Mouse (Mus musculus) forebrain, postnatal 0 days (tissue): ENCODE results near the gene Kdm4c. TPM values are rescaled to one million over a fixed set of nuclear protein-coding genes. Genes with fewer than 3 reads are reported as not detected.

ENCODE experiments used
- ATAC-seq: fragments of 200-750 bp; cut with Nextera tagmentation; 2 replicates; pipeline ENCODE4 v1.8.0; 2017; ENCODE audit warnings: mild to moderate bottlenecking, moderate library complexity
- DNase-seq: peaks from one replicate; pipeline ENCODE4 v3.0.0-alpha.2; 2015
- H3K27ac ChIP-seq: fragments of 300-500 bp; sonication (generic); 2 replicates; pipeline ENCODE4 v1.5.1; 2014; ENCODE audit warnings: low read depth, mild to moderate bottlenecking, antibody characterized with exemption, low read length, moderate library complexity, mixed read lengths
- H3K27me3 ChIP-seq: fragments of 300-500 bp; sonication (generic); 2 replicates; pipeline ENCODE4 v1.6.1; 2014; ENCODE audit warnings: mild to moderate bottlenecking, low read length, mixed read lengths; ENCODE audit not compliant: insufficient read depth
- H3K36me3 ChIP-seq: fragments of 300-500 bp; sonication (generic); 2 replicates; pipeline ENCODE4 v1.6.1; 2014; ENCODE audit warnings: mild to moderate bottlenecking, moderate library complexity; ENCODE audit not compliant: insufficient read depth
- H3K4me1 ChIP-seq: fragments of 300-500 bp; sonication (generic); 2 replicates; pipeline ENCODE4 v1.6.1; 2014; ENCODE audit warnings: antibody characterized with exemption; ENCODE audit not compliant: insufficient read depth
- H3K4me2 ChIP-seq: fragments of 300-500 bp; sonication (generic); 2 replicates; pipeline ENCODE4 v1.6.1; 2014; ENCODE audit warnings: low read depth, mild to moderate bottlenecking, moderate library complexity
- H3K4me3 ChIP-seq: fragments of 300-500 bp; sonication (generic); 2 replicates; pipeline ENCODE4 v1.5.1; 2014; ENCODE audit warnings: low read depth, low read length, mixed read lengths
- H3K9ac ChIP-seq: fragments of 300-500 bp; sonication (generic); 2 replicates; pipeline ENCODE4 v1.6.1; 2014; ENCODE audit warnings: mild to moderate bottlenecking
- H3K9me3 ChIP-seq: fragments of 300-500 bp; sonication (generic); 2 replicates; pipeline ENCODE4 v1.6.1; 2016; ENCODE audit warnings: low read length
- CTCF ChIP-seq: sonication (generic); IDR thresholded peaks from 2 replicates; pipeline ENCODE4 v1.5.1; 2016; ENCODE audit warnings: antibody characterized with exemption, control low read depth, low read depth
- WGBS: fragments of 180-500 bp; shearing (Covaris S2); extraction: QIAGEN DNeasy Blood & Tissue Kit; methylation state at CpG from one replicate; pipeline ENCODE4 v1.1.7; 2014; 5-methylcytosine and 5-hydroxymethylcytosine counted together
- polyA plus RNA-seq: library from polyadenylated mRNA; unstranded; fragments of >200 nt; fragmentation: Nextera tagmentation; extraction: Ambion mirVana; gene quantifications from 2 replicates; pipeline ENCODE4 v1.2.1, GENCODE M21; 2015
- total RNA-seq: library from RNA; depleted of rRNA; stranded (reverse); fragments of >200 nt; gene quantifications from 2 replicates; pipeline ENCODE4 v1.2.3, GENCODE M21; 2014

The Kdm4c gene
- total and polyA plus RNA-seq, 2 experiments from 2014 or later: 8.2 to 22.2 TPM

DNA sequence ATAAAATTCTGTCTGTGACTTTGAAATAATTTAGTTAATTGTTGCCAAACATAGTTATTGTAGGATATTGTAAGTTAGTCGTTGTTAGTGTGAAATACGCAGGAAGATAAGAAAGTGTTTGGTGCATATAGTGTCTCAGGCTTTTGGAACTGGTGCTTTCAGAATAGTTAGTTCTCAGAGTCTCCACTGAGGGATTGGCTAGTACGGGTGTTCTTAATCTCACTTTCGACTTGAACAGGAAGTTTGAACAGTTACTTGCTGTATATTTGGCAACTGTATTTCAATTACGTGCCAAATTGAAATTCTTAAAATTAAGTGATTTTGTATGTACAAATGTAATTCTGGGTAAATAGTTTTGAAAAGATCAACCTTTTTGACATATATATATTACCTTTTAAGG, 68.8 kb downstream of the Kdm4c start:
- Histone ChIP-seq H3K4me1 (no peaks in the 10 kb centered on the region), H3K9ac (no peak overlapping the region), H3K4me3 (no peak overlapping the region), H3K27ac (no peak overlapping the region), H3K9me3 (no peaks in the 10 kb centered on the region), H3K4me2 (no peak overlapping the region), H3K36me3 (0 out of 2 replicates have a peak, but pooled peaks cover 6% of the 10 kb centered on the region), H3K27me3 (no peaks in the 10 kb centered on the region)
- no peak for ATAC-seq
- WGBS: 90% methylated on average over 5 of the region's 5 CpGs
- no peak for TF ChIP-seq CTCF
- no peak for DNase-seq

DNA sequence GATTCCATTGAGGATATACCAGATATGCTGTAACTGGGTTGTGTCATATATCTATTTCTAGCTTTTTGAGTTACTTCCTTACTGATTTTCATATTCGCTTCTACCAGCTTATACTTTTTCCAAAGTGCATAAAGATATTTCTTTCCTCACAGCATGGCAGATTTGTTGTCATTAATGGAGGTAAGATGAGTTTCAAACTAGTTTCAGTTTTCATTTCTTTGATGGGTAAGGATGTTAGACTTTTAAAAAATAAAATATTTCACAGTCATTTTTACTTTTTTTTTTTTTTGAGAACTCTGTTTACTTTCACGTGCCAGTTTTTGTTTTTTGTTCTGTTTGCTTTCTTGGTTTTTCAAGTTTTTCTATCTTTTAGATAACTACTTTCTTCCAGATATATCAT, 70.6 kb downstream of the Kdm4c start:
- Histone ChIP-seq H3K9ac (no peak overlapping the region), H3K27me3 (no peaks in the 10 kb centered on the region), H3K9me3 (no peaks in the 10 kb centered on the region), H3K27ac (no peak overlapping the region), H3K4me3 (no peak overlapping the region), H3K4me1 (no peaks in the 10 kb centered on the region), H3K4me2 (no peak overlapping the region), H3K36me3 (peaks cover 13% of the 10 kb centered on the region; the same call in 1 of the 2 replicates)
- no peak for DNase-seq
- no peak for ATAC-seq
- WGBS: over 99% methylated on average over 2 of the region's 2 CpGs
- no peak for TF ChIP-seq CTCF

DNA sequence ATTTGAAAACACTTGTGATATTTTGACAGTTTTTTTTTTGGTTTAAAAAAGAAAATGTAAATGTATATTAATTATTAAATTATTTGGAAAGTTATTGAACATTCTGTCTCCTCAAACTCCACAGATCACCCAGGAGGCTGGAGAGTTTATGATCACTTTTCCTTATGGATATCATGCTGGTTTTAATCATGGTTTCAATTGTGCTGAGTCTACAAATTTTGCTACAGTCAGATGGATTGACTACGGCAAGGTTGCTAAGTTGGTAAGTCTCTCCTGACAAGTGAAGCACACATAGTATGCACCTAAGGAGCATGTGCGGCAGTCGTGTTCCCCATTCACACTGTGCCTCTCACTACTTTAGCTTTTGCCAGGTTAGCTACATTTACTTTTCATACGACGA, 73.1 kb downstream of the Kdm4c start:
- TF ChIP-seq CTCF: no peak
- peaks cover 12% of the 10 kb centered on the region; the same call in 1 of the 2 replicates for H3K36me3 ChIP-seq
- WGBS: 95% methylated on average over 5 of the region's 5 CpGs
- H3K4me3 ChIP-seq: no peak overlapping the region
- no peak overlapping the region for H3K4me2 ChIP-seq
- no peaks in the 10 kb centered on the region for H3K9me3 ChIP-seq
- H3K27me3 ChIP-seq: no peaks in the 10 kb centered on the region
- ATAC-seq (no peak), DNase-seq (no peak)
- H3K4me1 ChIP-seq: no peaks in the 10 kb centered on the region
- no peak overlapping the region for H3K27ac ChIP-seq
- no peak overlapping the region for H3K9ac ChIP-seq

DNA sequence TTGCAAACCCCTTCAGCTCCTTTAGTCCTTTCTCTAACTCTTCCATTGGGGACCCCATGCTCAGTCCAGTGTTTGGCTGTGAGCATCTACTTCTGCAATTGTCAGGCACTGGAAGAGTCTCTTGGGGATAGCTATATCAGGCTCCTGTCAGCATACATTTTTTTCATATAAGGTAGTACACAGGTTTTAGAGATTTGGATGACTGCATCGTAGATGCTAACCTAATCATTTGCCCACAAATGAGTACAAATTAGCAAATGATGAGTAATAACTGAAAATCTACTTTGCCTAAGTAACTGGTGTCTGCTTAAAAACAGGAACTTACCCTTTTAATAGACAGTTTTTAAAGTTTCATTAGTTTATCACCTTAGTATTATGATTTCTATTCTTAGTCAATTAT, 77.0 kb downstream of the Kdm4c start:
- 92% methylated on average over 1 of the region's 1 CpGs for WGBS
- peaks cover 10% of the 10 kb centered on the region; the same call in 1 of the 2 replicates for H3K36me3 ChIP-seq
- no peak overlapping the region for H3K27ac ChIP-seq
- no peak for DNase-seq
- no peak overlapping the region for H3K4me2 ChIP-seq
- H3K9me3 ChIP-seq: no peaks in the 10 kb centered on the region
- H3K4me3 ChIP-seq: no peak overlapping the region
- ATAC-seq: no peak
- H3K4me1 ChIP-seq: no peaks in the 10 kb centered on the region
- TF ChIP-seq CTCF: no peak
- H3K27me3 ChIP-seq: no peaks in the 10 kb centered on the region
- no peak overlapping the region for H3K9ac ChIP-seq

DNA sequence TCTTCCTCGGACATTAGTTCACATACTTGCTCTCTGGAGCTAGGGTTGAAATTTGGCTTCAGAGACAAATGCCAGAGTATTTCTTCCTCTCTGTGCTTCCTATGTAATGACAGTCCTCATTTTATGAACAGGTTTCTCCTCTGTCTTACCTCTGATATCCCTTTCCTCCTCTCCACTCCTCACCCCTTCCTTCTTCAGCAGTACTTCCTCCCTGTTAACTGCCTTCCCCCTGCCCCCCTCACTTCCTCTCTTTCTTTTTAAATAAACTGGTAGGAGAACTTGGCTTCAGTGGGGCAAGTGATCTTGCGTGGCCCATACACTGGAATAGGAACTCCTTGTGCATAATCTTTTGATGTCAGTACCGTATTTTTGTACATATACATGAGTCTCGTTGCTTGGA, 115.2 kb downstream of the Kdm4c start:
- Histone ChIP-seq H3K4me2 (no peak overlapping the region), H3K27ac (no peak overlapping the region), H3K4me1 (no peaks in the 10 kb centered on the region), H3K36me3 (peaks cover 6% of the 10 kb centered on the region; the same call in 1 of the 2 replicates), H3K4me3 (no peak overlapping the region), H3K27me3 (no peaks in the 10 kb centered on the region), H3K9ac (no peak overlapping the region), H3K9me3 (no peaks in the 10 kb centered on the region)
- TF ChIP-seq CTCF: no peak
- DNase-seq (no peak), ATAC-seq (no peak)
- 97% methylated on average over 4 of the region's 4 CpGs for WGBS

DNA sequence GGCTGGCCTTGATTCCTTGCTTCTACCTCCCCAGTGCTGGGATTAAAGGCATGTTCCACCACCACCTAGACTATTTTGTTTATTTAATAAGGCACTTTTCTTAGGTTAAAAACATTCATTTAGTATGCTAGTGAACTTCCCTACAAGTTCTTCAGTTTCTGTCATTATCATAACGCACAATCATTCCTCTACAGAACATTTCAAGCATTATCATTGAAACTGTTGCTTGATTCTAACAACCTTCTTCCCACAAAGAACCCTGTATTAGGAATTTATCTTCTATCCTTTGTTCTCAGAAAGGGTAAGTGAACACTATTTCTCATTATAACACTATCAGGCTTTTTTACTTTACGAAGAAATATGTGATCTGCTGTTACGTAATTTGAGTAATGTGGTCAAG, 118.0 kb downstream of the Kdm4c start:
- H3K36me3 ChIP-seq: peaks cover 6% of the 10 kb centered on the region; the same call in 1 of the 2 replicates
- H3K4me1 ChIP-seq: no peaks in the 10 kb centered on the region
- DNase-seq (no peak), ATAC-seq (no peak)
- TF ChIP-seq CTCF: no peak
- no peak overlapping the region for H3K4me3 ChIP-seq
- no peak overlapping the region for H3K4me2 ChIP-seq
- 97% methylated on average over 3 of the region's 3 CpGs for WGBS
- H3K27me3 ChIP-seq: no peaks in the 10 kb centered on the region
- no peak overlapping the region for H3K9ac ChIP-seq
- no peaks in the 10 kb centered on the region for H3K9me3 ChIP-seq
- no peak overlapping the region for H3K27ac ChIP-seq

GRCm38 (mm10) chr4:74386583-74386982, 144.3 kb downstream of the Kdm4c start:
- Histone ChIP-seq H3K36me3 (no peaks in the 10 kb centered on the region), H3K27ac (no peak overlapping the region), H3K4me2 (no peak overlapping the region), H3K4me1 (no peaks in the 10 kb centered on the region), H3K9ac (no peak overlapping the region), H3K27me3 (no peaks in the 10 kb centered on the region), H3K4me3 (no peak overlapping the region), H3K9me3 (no peaks in the 10 kb centered on the region)
- TF ChIP-seq CTCF: no peak
- 84% methylated on average over 4 of the region's 4 CpGs for WGBS
- ATAC-seq (no peak), DNase-seq (no peak)

GRCm38 (mm10) chr4:74393162-74393561, 150.9 kb downstream of the Kdm4c start:
- no peak overlapping the region for H3K4me2 ChIP-seq
- TF ChIP-seq CTCF: no peak
- no peak overlapping the region for H3K27ac ChIP-seq
- WGBS: 91% methylated on average over 2 of the region's 2 CpGs
- peaks cover 5% of the 10 kb centered on the region for H3K36me3 ChIP-seq
- H3K9me3 ChIP-seq: no peaks in the 10 kb centered on the region
- no peak overlapping the region for H3K9ac ChIP-seq
- DNase-seq (no peak), ATAC-seq (no peak)
- H3K27me3 ChIP-seq: no peaks in the 10 kb centered on the region
- no peaks in the 10 kb centered on the region for H3K4me1 ChIP-seq
- H3K4me3 ChIP-seq: no peak overlapping the region
